Mouse (Mus musculus) hindbrain, postnatal 0 days (tissue): Measurements from ENCODE around the gene Pex7. TPM values are rescaled to one million over a fixed set of nuclear protein-coding genes. Genes with fewer than 3 reads are reported as not detected.
"Not testable (repeated sequence)": the region's sequence is repeated elsewhere in the genome, so short reads cannot be mapped to it uniquely, and the experiment has no call there.

Experiments used
- ATAC-seq: fragments of 200-750 bp; cut with Nextera tagmentation; 2 replicates; pipeline ENCODE4 v1.8.0; 2017; ENCODE audit warnings: mild to moderate bottlenecking, moderate TSS enrichment, moderate library complexity
- DNase-seq: peaks from one replicate; pipeline ENCODE4 v3.0.0-alpha.2; 2015; ENCODE audit warnings: low spot score
- H3K27ac ChIP-seq: fragments of 300-500 bp; sonication (generic); 2 replicates; pipeline ENCODE4 v1.5.1; 2014; ENCODE audit warnings: mild to moderate bottlenecking
- H3K27me3 ChIP-seq: fragments of 300-500 bp; sonication (generic); 2 replicates; pipeline ENCODE4 v1.6.1; 2014; ENCODE audit warnings: low read length, mixed read lengths; ENCODE audit not compliant: insufficient read depth
- H3K36me3 ChIP-seq: fragments of 300-500 bp; sonication (generic); 2 replicates; pipeline ENCODE4 v1.6.1; 2014; ENCODE audit warnings: low read length, mixed read lengths; ENCODE audit not compliant: insufficient read depth
- H3K4me1 ChIP-seq: fragments of 300-500 bp; sonication (generic); 2 replicates; pipeline ENCODE4 v1.6.1; 2014; ENCODE audit warnings: antibody characterized with exemption, low read length, mixed read lengths; ENCODE audit not compliant: insufficient read depth
- H3K4me2 ChIP-seq: fragments of 300-500 bp; sonication (generic); 2 replicates; pipeline ENCODE4 v1.6.1; 2014; ENCODE audit warnings: low read depth, mild to moderate bottlenecking, low read length, moderate library complexity, mixed read lengths
- H3K4me3 ChIP-seq: fragments of 300-500 bp; sonication (generic); 2 replicates; pipeline ENCODE4 v1.5.1; 2014; ENCODE audit warnings: low read length
- H3K9ac ChIP-seq: fragments of 300-500 bp; sonication (generic); replicated peaks from 2 replicates; pipeline ENCODE4 v1.6.1; 2014; ENCODE audit warnings: mild to moderate bottlenecking, low read length, moderate library complexity, mixed read lengths
- H3K9me3 ChIP-seq: fragments of 300-500 bp; sonication (generic); 2 replicates; pipeline ENCODE4 v1.6.1; 2016; ENCODE audit warnings: low read length, mixed read lengths
- CTCF ChIP-seq: IDR thresholded peaks from 2 replicates; pipeline ENCODE4 v1.5.1; 2016; ENCODE audit warnings: antibody characterized with exemption, control low read depth, low read depth
- WGBS: fragments of 180-500 bp; shearing (Covaris S2); extraction: QIAGEN DNeasy Blood & Tissue Kit; methylation state at CpG from one replicate; pipeline ENCODE4 v1.1.7; 2014; 5-methylcytosine and 5-hydroxymethylcytosine counted together
- polyA plus RNA-seq: library from polyadenylated mRNA; unstranded; fragments of >200 nt; fragmentation: Nextera tagmentation; extraction: Ambion mirVana; gene quantifications from 2 replicates; pipeline ENCODE4 v1.2.1, GENCODE M21; 2015
- total RNA-seq: library from RNA; depleted of rRNA; stranded (reverse); fragments of >200 nt; gene quantifications from 2 replicates; pipeline ENCODE4 v1.2.3, GENCODE M21; 2014

The Pex7 gene
- total and polyA plus RNA-seq, 2 experiments from 2014 or later: 30.6 to 39.7 TPM

GRCm38 (mm10) chr10:19934384-19935294 lies 27.1 kb upstream of the Pex7 start, which contains the start of gene Map3k5:
Gene Map3k5 (plus strand): TSS chr10:19934472.
- DNase-seq: peak; percentile 53
- TF ChIP-seq CTCF: peak; percentile 34
- ATAC-seq: peak; percentile 78

GRCm38 (mm10) chr10:19933511-19934383 lies 26.3 kb upstream of the Pex7 start:
- H3K36me3 ChIP-seq: no peaks in the 10 kb centered on the region
- peak overlapping the region; percentile 91 for H3K4me2 ChIP-seq
- H3K9ac ChIP-seq: peak overlapping the region; percentile 64
- peak overlapping the region; percentile 85 for H3K4me3 ChIP-seq
- H3K9me3 ChIP-seq: no peaks in the 10 kb centered on the region
- peak; percentile 81 for ATAC-seq
- DNase-seq: peak; percentile 78
- no peaks in the 10 kb centered on the region; the same call in 1 of the 2 replicates for H3K4me1 ChIP-seq
- TF ChIP-seq CTCF: peak; percentile 21; the same call in 1 of the 2 replicates
- peak overlapping the region; percentile 66 for H3K27ac ChIP-seq
- H3K27me3 ChIP-seq: 0 out of 2 replicates have a peak, but pooled peaks cover 9% of the 10 kb centered on the region
- under 1% methylated on average over 84 of the region's 97 CpGs for WGBS

More at GRCm38 (mm10) chr10:19934384-19935294, 27.1 kb upstream of the Pex7 start, which contains the start of gene Map3k5:
- no peaks in the 10 kb centered on the region for H3K9me3 ChIP-seq
- WGBS: under 1% methylated on average over 64 of the region's 95 CpGs
- H3K27me3 ChIP-seq: 0 out of 2 replicates have a peak, but pooled peaks cover 9% of the 10 kb centered on the region
- H3K4me3 ChIP-seq: peak within 1 kb of the TSS; percentile 85
- H3K27ac ChIP-seq: peak within 1 kb of the TSS; percentile 66
- peak within 1 kb of the TSS; percentile 64 for H3K9ac ChIP-seq
- H3K4me2 ChIP-seq: peak within 1 kb of the TSS; percentile 91
- no peaks in the 10 kb centered on the region for H3K36me3 ChIP-seq
- no peaks in the 10 kb centered on the region; the same call in 1 of the 2 replicates for H3K4me1 ChIP-seq

GRCm38 (mm10) chr10:19932986-19933385 lies 25.5 kb upstream of the Pex7 start:
- Histone ChIP-seq H3K27me3 (0 out of 2 replicates have a peak, but pooled peaks cover 9% of the 10 kb centered on the region), H3K4me2 (peak overlapping the region; percentile 91), H3K9me3 (no peaks in the 10 kb centered on the region), H3K9ac (no peak overlapping the region), H3K27ac (no peak overlapping the region), H3K36me3 (no peaks in the 10 kb centered on the region), H3K4me3 (peak overlapping the region; percentile 85; the same call in 1 of the 2 replicates), H3K4me1 (no peaks in the 10 kb centered on the region; the same call in 1 of the 2 replicates)
- 41% methylated on average over 3 of the region's 3 CpGs for WGBS
- ATAC-seq: no peak
- DNase-seq: no peak
- TF ChIP-seq CTCF: no peak

- Histone ChIP-seq H3K4me3 (no peak overlapping the region), H3K9me3 (no peaks in the 10 kb centered on the region), H3K36me3 (no peaks in the 10 kb centered on the region), H3K4me2 (no peak overlapping the region), H3K27me3 (0 out of 2 replicates have a peak, but pooled peaks cover 9% of the 10 kb centered on the region), H3K4me1 (no peaks in the 10 kb centered on the region), H3K27ac (no peak overlapping the region), H3K9ac (no peak overlapping the region)
- DNase-seq (no peak), ATAC-seq (no peak)
- WGBS: 72% methylated on average over 1 of the region's 1 CpGs
- TF ChIP-seq CTCF: no peak
These were observed 20.7 kb upstream of the Pex7 start for GRCm38 (mm10) chr10:19928205-19928604.

- 90% methylated on average over 4 of the region's 4 CpGs for WGBS
- H3K4me3 ChIP-seq, H3K4me2 ChIP-seq, DNase-seq, H3K9me3 ChIP-seq, H3K27me3 ChIP-seq, H3K27ac ChIP-seq, H3K4me1 ChIP-seq, ATAC-seq, H3K36me3 ChIP-seq, H3K9ac ChIP-seq: not testable (repeated sequence)
These were observed 19.0 kb upstream of the Pex7 start for GRCm38 (mm10) chr10:19926391-19926897.

- Histone ChIP-seq H3K4me2 (no peak overlapping the region), H3K4me3 (no peak overlapping the region), H3K9me3 (no peaks in the 10 kb centered on the region), H3K9ac (no peak overlapping the region), H3K36me3 (no peaks in the 10 kb centered on the region), H3K27ac (no peak overlapping the region), H3K27me3 (no peaks in the 10 kb centered on the region), H3K4me1 (no peaks in the 10 kb centered on the region)
- WGBS: 81% methylated on average over 2 of the region's 2 CpGs
- DNase-seq: no peak
- no peak for TF ChIP-seq CTCF
- no peak for ATAC-seq
These were observed 16.8 kb upstream of the Pex7 start for GRCm38 (mm10) chr10:19924256-19924655.
